Mouse (Mus musculus): Measurements from ENCODE around the gene P2ry13. TPM values are rescaled to one million over a fixed set of nuclear protein-coding genes. Genes with fewer than 3 reads are reported as not detected.

P2ry13 gene
- 1.6 and 1.8 TPM in 2 replicates for polyA plus RNA-seq (2016; fragmentation: Nextera tagmentation; extraction: Ambion mirVana)

DNA sequence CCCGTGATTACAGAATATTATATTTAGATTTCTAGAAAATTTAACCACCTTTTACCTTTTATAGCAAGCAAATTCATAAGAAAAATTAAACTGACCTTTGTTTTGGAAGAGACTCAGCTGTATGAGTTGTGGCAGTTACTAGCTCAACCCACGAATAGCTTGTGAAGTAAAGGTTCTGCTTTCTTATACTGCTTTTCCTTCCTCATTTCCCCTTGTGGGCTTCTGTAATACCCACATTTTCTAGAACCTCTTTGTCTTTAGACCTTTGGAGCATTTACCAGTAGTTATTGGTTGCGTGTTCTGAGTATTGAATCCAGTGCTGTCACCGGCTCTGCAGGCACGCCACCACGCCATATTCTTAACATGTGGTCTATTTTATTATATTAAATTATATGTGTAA, at the start of gene P2ry13:
P2ry13 (minus strand) TSS at position 156 of the 400 bp plus-strand sequence.
- 63% methylated on average over 6 of the region's 6 CpGs for WGBS (ENCODE audit: insufficient replicate concordance)

DNA sequence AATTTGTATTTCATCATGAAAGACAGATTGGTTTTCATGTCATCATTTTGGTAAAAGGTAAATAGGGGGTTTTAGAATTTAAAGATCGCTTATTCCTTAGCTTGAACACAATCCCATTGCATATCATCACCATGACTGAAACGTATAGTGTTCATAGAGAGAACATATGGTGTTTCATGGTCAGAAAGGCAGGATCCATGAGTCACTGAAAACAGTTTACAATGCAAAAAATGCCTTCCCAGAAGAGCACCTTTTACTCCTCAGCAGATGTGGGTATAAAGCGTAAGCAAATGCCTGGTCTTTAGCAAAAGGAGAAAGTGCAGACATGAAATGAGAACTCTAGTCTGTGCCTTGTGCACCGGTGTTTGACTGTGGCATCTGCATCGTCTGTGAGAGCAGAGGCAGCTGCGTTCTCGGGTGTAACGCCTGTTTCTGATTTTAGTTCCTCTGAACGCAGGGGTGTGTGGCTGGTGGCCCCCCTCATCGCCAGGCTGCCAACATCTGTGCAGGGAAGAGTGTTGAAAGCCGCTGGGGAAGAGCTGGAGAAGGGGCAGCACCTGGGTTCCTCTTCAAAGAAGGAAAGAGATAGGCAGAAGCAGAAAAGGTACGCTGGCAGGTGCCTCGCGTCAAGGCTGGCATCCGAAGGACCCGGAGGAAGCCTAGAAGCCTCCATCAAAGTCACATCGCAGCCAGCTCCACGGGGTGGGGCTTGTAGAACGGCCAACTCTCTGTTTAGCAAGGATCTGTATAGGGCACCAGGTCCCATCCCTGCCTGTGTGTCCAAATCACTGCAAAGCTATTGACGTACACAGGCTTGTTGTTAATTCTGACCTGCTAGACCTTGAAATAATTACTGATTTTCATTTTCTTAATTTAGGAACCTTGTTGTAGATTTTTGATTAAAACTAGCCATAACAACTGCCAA, 47.3 kb upstream of the P2ry13 start:
- H3K27me3 ChIP-seq (replicated peaks), result no peaks in the 10 kb centered on the region
- H3K9ac ChIP-seq, result no peak overlapping the region
- no peak for ATAC-seq
- H3K4me3 ChIP-seq, result no peak overlapping the region
- H3K36me3 ChIP-seq, result no peaks in the 10 kb centered on the region
- H3K4me2 ChIP-seq, result no peak overlapping the region
- H3K9me3 ChIP-seq (replicated peaks), result no peaks in the 10 kb centered on the region
- 78% methylated on average over 20 of the region's 20 CpGs for WGBS (ENCODE audit: insufficient replicate concordance)
- H3K4me1 ChIP-seq, result no peaks in the 10 kb centered on the region
- no peak overlapping the region for H3K27ac ChIP-seq

More for the DNA sequence above, at the start of gene P2ry13:
- Histone ChIP-seq H3K4me3 (no peak within 1 kb of the TSS), H3K4me2 (no peak within 1 kb of the TSS), H3K27me3 (replicated peaks) (no peaks in the 10 kb centered on the region), H3K36me3 (no peaks in the 10 kb centered on the region), H3K9me3 (replicated peaks) (no peaks in the 10 kb centered on the region), H3K9ac (no peak within 1 kb of the TSS), H3K4me1 (0 out of 2 replicates have a peak, but pooled peaks cover 2% of the 10 kb centered on the region), H3K27ac (no peak within 1 kb of the TSS)
- ATAC-seq, result no peak

DNA sequence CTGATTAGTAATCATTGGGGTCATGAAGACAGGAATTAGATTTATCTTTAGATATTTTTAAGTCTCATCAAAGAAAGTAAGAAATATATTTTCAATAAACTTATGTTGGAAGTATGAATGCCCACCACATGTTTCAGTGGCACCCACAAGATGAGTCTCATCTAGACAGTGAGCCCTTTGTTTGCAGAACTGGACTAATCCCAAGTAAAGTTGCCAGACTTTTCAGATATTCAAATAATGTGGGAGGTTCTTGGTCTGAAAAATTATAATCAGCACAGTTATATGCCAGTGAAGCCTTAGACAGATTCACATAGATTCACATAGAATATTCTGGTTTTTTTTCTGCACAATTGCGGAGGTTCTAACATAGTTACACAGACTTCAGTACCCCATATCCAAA, 39.8 kb upstream of the P2ry13 start:
- WGBS (ENCODE audit: insufficient replicate concordance), result 84% methylated on average over 1 of the region's 1 CpGs
- no peaks in the 10 kb centered on the region for H3K9me3 ChIP-seq (replicated peaks)
- H3K27me3 ChIP-seq (replicated peaks), result no peaks in the 10 kb centered on the region
- H3K27ac ChIP-seq, result no peak overlapping the region
- ATAC-seq, result no peak
- no peak overlapping the region for H3K4me2 ChIP-seq
- H3K4me3 ChIP-seq, result no peak overlapping the region
- H3K9ac ChIP-seq, result no peak overlapping the region
- no peaks in the 10 kb centered on the region for H3K4me1 ChIP-seq
- H3K36me3 ChIP-seq, result no peaks in the 10 kb centered on the region

DNA sequence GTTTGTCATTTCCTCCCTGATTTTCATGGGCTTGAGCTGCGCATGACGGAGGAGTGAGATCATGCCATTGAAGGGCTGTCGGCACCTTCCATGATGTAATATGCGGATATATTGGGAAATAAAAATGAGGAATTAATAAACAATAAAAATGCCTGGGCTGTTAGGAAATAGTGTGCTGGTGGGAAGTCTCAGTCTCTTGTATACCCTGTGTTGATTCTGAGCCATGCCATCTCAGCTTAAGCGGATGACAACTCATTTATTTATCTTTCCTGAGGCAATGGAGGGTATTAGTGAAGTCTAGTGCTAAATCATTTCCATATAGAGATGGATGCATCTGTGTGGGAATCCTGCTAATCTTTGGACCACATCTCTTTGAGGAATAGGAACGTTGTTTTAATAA, 37.3 kb upstream of the P2ry13 start:
- Histone ChIP-seq H3K4me3 (no peak overlapping the region), H3K4me1 (no peaks in the 10 kb centered on the region), H3K9ac (no peak overlapping the region), H3K27me3 (replicated peaks) (no peaks in the 10 kb centered on the region), H3K27ac (no peak overlapping the region), H3K9me3 (replicated peaks) (no peaks in the 10 kb centered on the region), H3K4me2 (no peak overlapping the region), H3K36me3 (no peaks in the 10 kb centered on the region)
- no peak for ATAC-seq
- WGBS (ENCODE audit: insufficient replicate concordance), result 79% methylated on average over 6 of the region's 6 CpGs

DNA sequence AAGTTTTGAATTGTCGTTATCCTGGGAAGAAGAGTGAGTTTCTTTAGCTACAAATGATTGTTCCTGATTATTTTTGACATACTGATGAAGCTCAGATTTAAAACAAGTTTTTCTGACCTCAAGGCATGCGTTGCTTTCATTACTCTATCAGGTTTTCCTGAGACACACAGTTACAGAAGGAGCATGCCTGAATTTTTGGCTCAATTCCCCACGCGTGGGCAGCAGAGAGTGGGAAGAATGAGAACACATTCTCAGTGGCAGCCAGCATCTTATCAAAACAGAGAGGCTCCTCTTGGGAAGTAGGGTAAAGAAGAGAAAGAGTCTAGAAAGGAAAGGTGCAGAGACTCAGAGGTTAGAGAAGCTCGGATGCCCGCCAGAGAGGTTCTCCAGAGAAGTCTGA, 32.7 kb upstream of the P2ry13 start:
- no peak overlapping the region for H3K4me2 ChIP-seq
- no peak for ATAC-seq
- no peak overlapping the region for H3K9ac ChIP-seq
- H3K27me3 ChIP-seq (replicated peaks), result no peaks in the 10 kb centered on the region
- H3K4me3 ChIP-seq, result no peak overlapping the region
- no peaks in the 10 kb centered on the region for H3K9me3 ChIP-seq (replicated peaks)
- no peaks in the 10 kb centered on the region for H3K4me1 ChIP-seq
- 65% methylated on average over 6 of the region's 6 CpGs for WGBS (ENCODE audit: insufficient replicate concordance)
- no peaks in the 10 kb centered on the region for H3K36me3 ChIP-seq
- no peak overlapping the region for H3K27ac ChIP-seq

DNA sequence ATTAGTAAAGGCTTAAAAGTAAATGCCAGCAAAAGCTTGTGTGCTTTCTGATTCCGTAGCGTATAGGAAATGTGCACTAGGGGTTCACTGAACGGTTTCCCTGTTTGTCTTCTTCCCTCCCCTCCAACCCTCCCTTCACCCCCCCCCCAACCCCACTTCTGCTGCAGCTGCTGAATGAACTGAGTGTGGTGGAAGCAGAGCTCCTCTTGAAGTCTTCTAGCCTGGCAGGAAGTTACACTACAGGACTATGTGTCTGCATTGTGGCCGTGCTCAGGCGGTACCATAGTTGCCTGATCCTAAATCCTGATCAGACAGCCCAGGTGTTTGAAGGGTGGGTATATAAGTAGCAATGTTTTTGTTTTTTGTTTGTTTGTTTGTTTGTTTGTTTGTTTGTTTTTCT, 24.2 kb upstream of the P2ry13 start:
- H3K27ac ChIP-seq, result no peak overlapping the region
- no peak overlapping the region for H3K4me2 ChIP-seq
- H3K36me3 ChIP-seq, result no peaks in the 10 kb centered on the region
- no peaks in the 10 kb centered on the region for H3K27me3 ChIP-seq (replicated peaks)
- ATAC-seq, result no peak
- H3K9ac ChIP-seq, result no peak overlapping the region
- no peaks in the 10 kb centered on the region for H3K9me3 ChIP-seq (replicated peaks)
- H3K4me1 ChIP-seq, result no peaks in the 10 kb centered on the region
- H3K4me3 ChIP-seq, result no peak overlapping the region
- WGBS (ENCODE audit: insufficient replicate concordance), result 32% methylated on average over 5 of the region's 5 CpGs

DNA sequence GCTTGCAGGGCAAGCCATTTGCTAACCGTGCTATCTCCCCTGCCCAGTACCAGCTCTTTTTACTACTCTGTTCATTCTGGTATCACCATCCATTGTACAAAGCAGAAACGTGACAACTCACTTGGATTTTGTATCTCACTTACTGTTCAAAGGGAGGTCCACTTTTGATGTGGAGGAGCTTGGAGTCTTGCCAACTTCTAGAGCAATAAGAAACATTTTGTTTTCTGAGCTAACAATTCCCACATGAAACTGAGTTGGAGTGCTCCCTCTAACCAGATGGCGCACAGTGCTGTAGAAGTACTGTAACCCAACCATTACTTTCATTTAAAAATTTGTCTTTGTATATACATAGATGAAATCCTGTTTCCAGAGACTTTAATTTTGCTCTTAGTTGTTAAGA, 20.2 kb upstream of the P2ry13 start:
- H3K4me2 ChIP-seq, result no peak overlapping the region
- H3K9me3 ChIP-seq (replicated peaks), result no peaks in the 10 kb centered on the region
- WGBS (ENCODE audit: insufficient replicate concordance), result 67% methylated on average over 3 of the region's 3 CpGs
- H3K27me3 ChIP-seq (replicated peaks), result no peaks in the 10 kb centered on the region
- no peak for ATAC-seq
- H3K4me3 ChIP-seq, result no peak overlapping the region
- H3K9ac ChIP-seq, result no peak overlapping the region
- no peaks in the 10 kb centered on the region for H3K36me3 ChIP-seq
- H3K4me1 ChIP-seq, result no peaks in the 10 kb centered on the region; the same call in 1 of the 2 replicates
- no peak overlapping the region for H3K27ac ChIP-seq

DNA sequence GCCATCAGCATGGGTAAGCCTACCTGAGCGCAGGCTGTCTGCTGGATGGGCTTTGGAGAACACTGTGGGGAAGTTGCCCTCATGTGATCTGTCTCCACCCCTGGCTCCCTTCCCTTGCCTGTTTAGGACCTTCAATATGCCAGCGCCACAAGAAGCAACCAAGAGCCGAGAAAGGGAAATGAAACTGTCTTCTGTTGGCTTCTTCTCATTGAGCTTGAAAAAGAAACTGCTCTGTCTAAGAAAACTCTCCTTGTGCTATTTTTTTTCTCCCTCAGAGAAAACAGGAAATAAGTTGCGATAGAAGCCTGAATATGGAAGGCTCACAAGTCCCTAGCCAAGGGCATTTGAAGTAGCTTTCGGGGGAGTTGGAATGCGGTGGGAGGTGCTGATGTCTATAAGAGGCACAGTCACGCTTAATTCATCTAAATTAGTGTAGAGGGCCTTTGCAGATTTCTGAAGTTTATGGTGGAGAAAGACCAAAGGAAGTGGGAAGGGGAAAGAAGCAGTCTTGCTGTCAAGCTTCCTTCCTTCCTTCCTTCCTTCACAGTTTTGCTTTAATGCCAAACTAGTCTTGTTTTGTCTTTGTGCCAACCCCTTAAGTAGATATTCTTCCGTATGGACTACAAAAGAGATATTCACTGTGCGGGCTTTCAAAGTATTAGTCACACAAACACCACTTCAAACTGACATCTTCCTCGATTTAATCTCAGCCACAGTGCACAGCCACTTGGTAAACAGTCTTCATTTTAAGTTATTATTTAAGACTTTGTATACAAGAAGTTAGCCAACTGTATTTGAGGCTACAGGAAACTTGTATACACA, 18.3 kb upstream of the P2ry13 start:
- no peaks in the 10 kb centered on the region for H3K27me3 ChIP-seq (replicated peaks)
- 44% methylated on average over 10 of the region's 10 CpGs for WGBS (ENCODE audit: insufficient replicate concordance)
- peak overlapping the region; percentile 68 for H3K27ac ChIP-seq
- H3K9me3 ChIP-seq (replicated peaks), result no peaks in the 10 kb centered on the region
- no peak for ATAC-seq
- no peak overlapping the region for H3K9ac ChIP-seq
- H3K4me2 ChIP-seq, result no peak overlapping the region
- H3K36me3 ChIP-seq, result no peaks in the 10 kb centered on the region
- H3K4me1 ChIP-seq, result no peaks in the 10 kb centered on the region; the same call in 1 of the 2 replicates
- H3K4me3 ChIP-seq, result no peak overlapping the region

DNA sequence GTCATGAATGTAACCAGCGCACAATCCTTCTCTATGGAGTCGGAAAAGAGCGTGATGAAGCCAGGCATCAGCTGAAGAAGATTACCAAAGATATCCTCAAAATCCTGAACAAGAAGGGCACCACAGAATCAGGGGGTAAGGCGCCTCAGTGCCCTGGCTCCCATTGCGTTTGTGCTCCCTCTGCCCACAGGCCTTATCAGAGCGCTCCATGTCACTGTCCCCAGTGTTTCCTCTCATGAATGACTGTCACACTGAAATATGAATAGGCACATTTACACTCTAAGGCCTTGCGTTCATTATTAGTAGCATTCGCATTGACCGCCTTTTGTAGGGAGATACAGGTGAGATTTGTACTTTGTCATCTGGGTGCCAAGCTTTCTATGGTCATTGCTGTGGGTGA, 17.0 kb upstream of the P2ry13 start:
- no peaks in the 10 kb centered on the region; the same call in 1 of the 2 replicates for H3K4me1 ChIP-seq
- H3K4me2 ChIP-seq, result no peak overlapping the region
- no peaks in the 10 kb centered on the region for H3K27me3 ChIP-seq (replicated peaks)
- no peaks in the 10 kb centered on the region for H3K36me3 ChIP-seq
- no peak overlapping the region for H3K4me3 ChIP-seq
- H3K9me3 ChIP-seq (replicated peaks), result no peaks in the 10 kb centered on the region
- ATAC-seq, result no peak
- H3K27ac ChIP-seq, result no peak overlapping the region
- WGBS (ENCODE audit: insufficient replicate concordance), result 61% methylated on average over 9 of the region's 9 CpGs
- H3K9ac ChIP-seq, result no peak overlapping the region

DNA sequence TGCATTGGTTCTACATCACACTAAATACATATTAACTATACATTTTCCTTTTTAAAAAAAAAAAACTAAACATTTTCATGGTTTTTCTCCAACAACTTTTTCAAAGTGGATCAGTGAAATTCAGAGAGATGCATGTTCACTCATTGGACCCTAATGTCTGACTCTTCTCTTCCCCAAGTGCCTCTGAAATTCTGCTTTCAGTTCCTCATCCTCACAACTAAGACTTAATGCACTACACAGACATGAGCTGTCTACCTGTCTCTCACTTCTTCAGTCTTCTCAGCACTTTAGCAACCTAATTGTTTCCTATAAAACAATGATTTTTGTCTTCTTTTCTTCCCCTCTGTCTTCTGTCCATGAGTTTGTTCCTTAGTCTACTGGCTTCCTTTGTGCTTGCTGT, 14.7 kb upstream of the P2ry13 start:
- no peaks in the 10 kb centered on the region; the same call in 1 of the 2 replicates for H3K4me1 ChIP-seq
- no peak overlapping the region for H3K4me2 ChIP-seq
- H3K27ac ChIP-seq, result no peak overlapping the region
- no peak overlapping the region for H3K9ac ChIP-seq
- H3K36me3 ChIP-seq, result no peaks in the 10 kb centered on the region
- no peak for ATAC-seq
- H3K9me3 ChIP-seq (replicated peaks), result no peaks in the 10 kb centered on the region
- no peaks in the 10 kb centered on the region for H3K27me3 ChIP-seq (replicated peaks)
- H3K4me3 ChIP-seq, result no peak overlapping the region

DNA sequence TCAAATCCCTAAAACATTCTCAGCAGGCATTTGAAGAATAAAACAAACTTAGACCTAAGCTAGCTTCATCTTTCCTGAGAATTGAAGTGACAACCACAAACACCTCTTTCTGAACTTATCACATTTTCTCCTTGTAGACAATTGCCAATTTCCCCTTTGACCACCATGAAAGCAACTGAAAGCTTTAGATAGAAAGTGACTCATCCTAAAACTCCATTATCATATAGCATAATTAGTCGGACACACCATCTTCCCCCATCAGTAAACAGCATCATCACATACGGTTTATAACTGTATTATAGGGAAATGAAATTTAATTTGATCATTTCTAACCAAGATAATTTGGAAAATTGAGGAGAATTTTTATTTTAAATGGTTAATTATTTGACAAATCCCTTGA, 11.6 kb upstream of the P2ry13 start:
- no peak overlapping the region for H3K27ac ChIP-seq
- no peaks in the 10 kb centered on the region for H3K36me3 ChIP-seq
- no peak overlapping the region for H3K9ac ChIP-seq
- H3K4me2 ChIP-seq, result no peak overlapping the region
- ATAC-seq, result no peak
- H3K9me3 ChIP-seq (replicated peaks), result no peaks in the 10 kb centered on the region
- no peak overlapping the region for H3K4me3 ChIP-seq
- no peaks in the 10 kb centered on the region for H3K4me1 ChIP-seq
- WGBS (ENCODE audit: insufficient replicate concordance), result 50% methylated on average over 2 of the region's 2 CpGs
- H3K27me3 ChIP-seq (replicated peaks), result no peaks in the 10 kb centered on the region

DNA sequence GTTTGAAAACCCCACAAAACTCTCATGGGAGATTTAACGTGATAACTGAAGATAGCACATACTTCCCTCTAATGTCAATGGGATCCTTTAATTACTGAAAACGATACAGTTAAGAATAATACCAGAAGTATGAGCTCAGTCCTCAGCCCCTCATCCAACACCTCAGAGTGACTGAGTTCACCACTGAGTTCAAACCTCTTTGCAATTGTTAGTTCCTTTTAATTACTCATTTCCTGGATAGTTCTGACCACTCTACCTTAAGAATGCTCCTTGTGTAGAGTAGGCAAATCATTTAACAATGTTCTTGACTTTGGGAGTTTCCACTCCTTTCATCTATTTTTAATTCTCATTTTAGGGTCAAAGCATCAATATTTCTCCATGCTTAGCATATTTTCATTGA, 8.6 kb upstream of the P2ry13 start:
- Histone ChIP-seq H3K4me2 (no peak overlapping the region), H3K9ac (no peak overlapping the region), H3K4me3 (no peak overlapping the region), H3K36me3 (no peaks in the 10 kb centered on the region), H3K9me3 (replicated peaks) (no peaks in the 10 kb centered on the region), H3K4me1 (no peaks in the 10 kb centered on the region), H3K27ac (no peak overlapping the region), H3K27me3 (replicated peaks) (no peaks in the 10 kb centered on the region)
- ATAC-seq, result no peak
- WGBS (ENCODE audit: insufficient replicate concordance), result 64% methylated on average over 2 of the region's 2 CpGs
